Mouse (Mus musculus) kidney, postnatal 0 days (tissue): ENCODE data around the gene Gsta4. TPM values are rescaled to one million over a fixed set of nuclear protein-coding genes. Genes with fewer than 3 reads are reported as not detected.
A peak's percentile ranks its signal among the peaks of the same experiment; 100 is the strongest.

Experiments
- ATAC-seq: fragments of 200-750 bp; cut with Nextera tagmentation; replicated peaks from 2 replicates; pipeline ENCODE4 v1.8.0; 2017; ENCODE audit warnings: low read depth, moderate number of reproducible peaks, moderate TSS enrichment, moderate library complexity; ENCODE audit not compliant: low FRiP score
- DNase-seq: peaks from one replicate; pipeline ENCODE4 v3.0.0-alpha.2; 2016; ENCODE audit warnings: low spot score
- H3K27ac ChIP-seq: fragments of 300-500 bp; sonication (generic); 2 replicates; pipeline ENCODE4 v1.5.1; 2014; ENCODE audit warnings: mild to moderate bottlenecking
- H3K27me3 ChIP-seq: fragments of 300-500 bp; sonication (generic); 2 replicates; pipeline ENCODE4 v1.6.1; 2014; ENCODE audit warnings: low read length, mixed read lengths; ENCODE audit not compliant: insufficient read depth
- H3K36me3 ChIP-seq: fragments of 300-500 bp; sonication (generic); 2 replicates; pipeline ENCODE4 v1.6.1; 2014; ENCODE audit warnings: low read length, mixed read lengths; ENCODE audit not compliant: insufficient read depth
- H3K4me1 ChIP-seq: fragments of 300-500 bp; sonication (generic); replicated peaks from 2 replicates; pipeline ENCODE4 v1.6.1; 2014; ENCODE audit warnings: antibody characterized with exemption, low read length, mixed read lengths; ENCODE audit not compliant: insufficient read depth
- H3K4me2 ChIP-seq: fragments of 300-500 bp; sonication (generic); 2 replicates; pipeline ENCODE4 v1.6.1; 2014; ENCODE audit warnings: mild to moderate bottlenecking, low read length, moderate library complexity, mixed read lengths
- H3K4me3 ChIP-seq: fragments of 300-500 bp; sonication (generic); replicated peaks from 2 replicates; pipeline ENCODE4 v1.5.1; 2014; ENCODE audit warnings: low read depth, low read length
- H3K9ac ChIP-seq: fragments of 300-500 bp; sonication (generic); 2 replicates; pipeline ENCODE4 v1.6.1; 2014; ENCODE audit warnings: low read depth, low read length
- H3K9me3 ChIP-seq: fragments of 300-500 bp; sonication (generic); replicated peaks from 2 replicates; pipeline ENCODE4 v1.6.1; 2016; ENCODE audit warnings: low read length, inconsistent platforms, mixed read lengths
- CTCF ChIP-seq: IDR thresholded peaks from 2 replicates; pipeline ENCODE4 v1.5.1; 2016; ENCODE audit warnings: antibody characterized with exemption, low read depth, mild to moderate bottlenecking, moderate library complexity
- WGBS: fragments of 180-500 bp; shearing (Covaris S2); extraction: QIAGEN DNeasy Blood & Tissue Kit; methylation state at CpG from one replicate; pipeline ENCODE4 v1.1.7; 2014; 5-methylcytosine and 5-hydroxymethylcytosine counted together
- polyA plus RNA-seq: library from polyadenylated mRNA; unstranded; fragments of >200 nt; fragmentation: Nextera tagmentation; extraction: Ambion mirVana; gene quantifications from 2 replicates; pipeline ENCODE4 v1.2.1, GENCODE M21; 2015

Gene Gsta4
- polyA plus RNA-seq, 1 experiment from 2014 or later: 194 TPM

DNA sequence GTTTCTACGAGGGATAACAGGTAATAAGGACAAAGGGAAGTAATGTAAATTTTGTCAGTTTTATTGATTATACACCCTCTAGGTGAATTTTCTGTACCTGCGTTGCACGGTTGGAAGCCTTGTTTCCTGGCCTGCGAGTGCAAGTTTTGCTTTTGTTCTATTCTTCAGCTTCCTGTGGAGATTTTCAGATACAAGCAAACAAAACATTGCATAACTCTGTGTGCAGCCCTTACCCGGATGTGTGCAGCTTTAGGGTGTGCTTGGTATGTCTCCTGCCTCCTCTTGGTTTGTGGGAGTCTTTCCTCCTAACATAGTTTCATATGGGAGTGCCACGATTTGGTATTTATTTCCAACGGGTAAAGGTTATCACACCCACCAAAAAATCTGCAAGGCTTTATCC, 5.7 kb upstream of the Gsta4 start:
- ATAC-seq: no peak
- peak overlapping the region; percentile 99 for H3K27ac ChIP-seq
- no peaks in the 10 kb centered on the region for H3K9me3 ChIP-seq
- WGBS: 12% methylated on average over 7 of the region's 7 CpGs
- H3K36me3 ChIP-seq: no peaks in the 10 kb centered on the region
- DNase-seq: peak; percentile 68
- H3K4me3 ChIP-seq: peak overlapping the region; percentile 51
- peak overlapping the region; percentile 81 for H3K9ac ChIP-seq
- no peaks in the 10 kb centered on the region for H3K27me3 ChIP-seq
- TF ChIP-seq CTCF: no peak
- H3K4me2 ChIP-seq: peak overlapping the region; percentile 57
- H3K4me1 ChIP-seq: no peaks in the 10 kb centered on the region

DNA sequence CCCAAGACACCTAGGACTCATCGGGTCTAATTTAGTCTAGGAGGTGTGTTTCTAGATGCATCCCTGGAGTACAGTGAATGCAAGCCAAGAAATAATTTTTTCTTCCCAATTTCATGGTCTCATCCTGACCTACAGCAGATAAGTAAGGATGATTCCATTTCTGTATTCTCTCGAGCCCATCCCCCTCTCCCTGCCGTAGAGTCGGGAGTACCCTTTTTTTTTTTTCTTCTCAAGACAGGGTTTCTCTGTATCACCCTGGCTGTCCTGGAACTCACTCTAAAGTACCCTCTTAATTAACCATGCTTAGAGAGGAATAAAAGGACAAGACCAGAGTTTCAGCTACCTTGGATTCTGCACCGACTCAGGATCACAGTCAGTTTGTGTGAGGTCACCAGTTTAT, 4.4 kb upstream of the Gsta4 start:
- DNase-seq: no peak
- no peaks in the 10 kb centered on the region for H3K27me3 ChIP-seq
- no peaks in the 10 kb centered on the region for H3K36me3 ChIP-seq
- no peak overlapping the region for H3K27ac ChIP-seq
- no peaks in the 10 kb centered on the region for H3K9me3 ChIP-seq
- no peak overlapping the region for H3K4me3 ChIP-seq
- no peaks in the 10 kb centered on the region for H3K4me1 ChIP-seq
- 84% methylated on average over 5 of the region's 5 CpGs for WGBS
- no peak overlapping the region for H3K9ac ChIP-seq
- no peak overlapping the region for H3K4me2 ChIP-seq
- no peak for TF ChIP-seq CTCF
- ATAC-seq: no peak

GRCm38 (mm10) chr9:78179071-78179470, 3.5 kb upstream of the Gsta4 start:
- H3K36me3 ChIP-seq: no peaks in the 10 kb centered on the region
- H3K4me2 ChIP-seq: no peak overlapping the region
- H3K4me1 ChIP-seq: no peaks in the 10 kb centered on the region
- H3K27me3 ChIP-seq: no peaks in the 10 kb centered on the region
- H3K4me3 ChIP-seq: no peak overlapping the region
- DNase-seq: no peak
- H3K9me3 ChIP-seq: no peaks in the 10 kb centered on the region
- no peak overlapping the region for H3K9ac ChIP-seq
- H3K27ac ChIP-seq: no peak overlapping the region
- ATAC-seq: no peak
- 80% methylated on average over 2 of the region's 2 CpGs for WGBS
- TF ChIP-seq CTCF: no peak

- no peak for TF ChIP-seq CTCF
- 74% methylated on average over 9 of the region's 9 CpGs for WGBS
- Histone ChIP-seq H3K27ac (no peak overlapping the region), H3K27me3 (no peaks in the 10 kb centered on the region), H3K4me3 (no peak overlapping the region), H3K4me2 (no peak overlapping the region), H3K36me3 (no peaks in the 10 kb centered on the region), H3K4me1 (0 out of 2 replicates have a peak, but pooled peaks cover 2% of the 10 kb centered on the region), H3K9ac (no peak overlapping the region), H3K9me3 (no peaks in the 10 kb centered on the region)
- DNase-seq (no peak), ATAC-seq (no peak)
Observed at GRCm38 (mm10) chr9:78185686-78186085, 3.1 kb downstream of the Gsta4 start.

GRCm38 (mm10) chr9:78188910-78189309, 6.3 kb downstream of the Gsta4 start:
- Histone ChIP-seq H3K9ac (no peak overlapping the region), H3K4me3 (no peak overlapping the region), H3K27ac (no peak overlapping the region), H3K9me3 (no peaks in the 10 kb centered on the region), H3K36me3 (no peaks in the 10 kb centered on the region), H3K4me1 (0 out of 2 replicates have a peak, but pooled peaks cover 4% of the 10 kb centered on the region), H3K4me2 (no peak overlapping the region), H3K27me3 (no peaks in the 10 kb centered on the region)
- TF ChIP-seq CTCF: no peak
- no peak for DNase-seq
- ATAC-seq: no peak
- 77% methylated on average over 8 of the region's 8 CpGs for WGBS

- H3K9me3 ChIP-seq: no peaks in the 10 kb centered on the region
- peak; percentile 64 for ATAC-seq
- DNase-seq: peak; percentile 31
- H3K36me3 ChIP-seq: no peaks in the 10 kb centered on the region
- 3% methylated on average over 19 of the region's 19 CpGs for WGBS
- 0 out of 2 replicates have a peak, but pooled peaks cover 4% of the 10 kb centered on the region for H3K4me1 ChIP-seq
- H3K4me2 ChIP-seq: peak overlapping the region; percentile 72
- H3K4me3 ChIP-seq: peak overlapping the region; percentile 38
- H3K9ac ChIP-seq: peak overlapping the region; percentile 28; the same call in 1 of the 2 replicates
- H3K27ac ChIP-seq: no peak overlapping the region
- TF ChIP-seq CTCF: no peak
- H3K27me3 ChIP-seq: no peaks in the 10 kb centered on the region
Observed at GRCm38 (mm10) chr9:78190651-78191634, 8.4 kb downstream of the Gsta4 start.
